Mouse (Mus musculus) forebrain, embryonic 11.5 days (tissue): Measurements from ENCODE around the gene Urah. TPM values are rescaled to one million over a fixed set of nuclear protein-coding genes. Genes with fewer than 3 reads are reported as not detected.

Experiments used
- ATAC-seq: fragments of 200-750 bp; cut with Nextera tagmentation; replicated peaks from 2 replicates; pipeline ENCODE4 v1.8.0; 2017; ENCODE audit warnings: moderate TSS enrichment; ENCODE audit not compliant: low FRiP score
- DNase-seq: peaks from one replicate; pipeline ENCODE4 v3.0.0-alpha.2; 2017; ENCODE audit warnings: low spot score
- H3K27ac ChIP-seq: fragments of 300-500 bp; sonication (generic); 2 replicates; pipeline ENCODE4 v1.5.1; 2014; ENCODE audit warnings: low read depth, low read length
- H3K27me3 ChIP-seq: fragments of 300-500 bp; sonication (generic); 2 replicates; pipeline ENCODE4 v1.6.1; 2014; ENCODE audit warnings: mild to moderate bottlenecking, low read length, mixed read lengths; ENCODE audit not compliant: control insufficient read depth, insufficient read depth
- H3K36me3 ChIP-seq: fragments of 300-500 bp; sonication (generic); 2 replicates; pipeline ENCODE4 v1.6.1; 2014; ENCODE audit warnings: mild to moderate bottlenecking, low read length, moderate library complexity, mixed read lengths; ENCODE audit not compliant: control insufficient read depth, insufficient read depth
- H3K4me1 ChIP-seq: fragments of 300-500 bp; sonication (generic); replicated peaks from 2 replicates; pipeline ENCODE4 v1.6.1; 2014; ENCODE audit warnings: low read length, mixed read lengths; ENCODE audit not compliant: control insufficient read depth, insufficient read depth
- H3K4me2 ChIP-seq: fragments of 300-500 bp; sonication (generic); 2 replicates; pipeline ENCODE4 v1.6.1; 2014; ENCODE audit warnings: low read depth, mild to moderate bottlenecking, low read length, moderate library complexity, mixed read lengths; ENCODE audit not compliant: severe bottlenecking
- H3K4me3 ChIP-seq: fragments of 300-500 bp; sonication (generic); 2 replicates; pipeline ENCODE4 v1.5.1; 2014; ENCODE audit warnings: low read depth, low read length
- H3K9ac ChIP-seq: fragments of 300-500 bp; sonication (generic); 2 replicates; pipeline ENCODE4 v1.6.1; 2014; ENCODE audit warnings: low read length
- H3K9me3 ChIP-seq: fragments of 300-500 bp; sonication (generic); 2 replicates; pipeline ENCODE4 v1.6.1; 2016; ENCODE audit warnings: low read length, mixed read lengths; ENCODE audit not compliant: control insufficient read depth
- WGBS: fragments of 180-500 bp; shearing (Covaris S2); extraction: QIAGEN DNeasy Blood & Tissue Kit; methylation state at CpG from one replicate; pipeline ENCODE4 v1.1.7; 2014; 5-methylcytosine and 5-hydroxymethylcytosine counted together
- polyA plus RNA-seq: library from polyadenylated mRNA; unstranded; fragments of >200 nt; fragmentation: Nextera tagmentation; extraction: Ambion mirVana; gene quantifications from 2 replicates; pipeline ENCODE4 v1.2.1, GENCODE M21; 2014

The Urah gene
- 0.48 TPM in 1 of 2 replicates, not detected in the other for polyA plus RNA-seq

DNA sequence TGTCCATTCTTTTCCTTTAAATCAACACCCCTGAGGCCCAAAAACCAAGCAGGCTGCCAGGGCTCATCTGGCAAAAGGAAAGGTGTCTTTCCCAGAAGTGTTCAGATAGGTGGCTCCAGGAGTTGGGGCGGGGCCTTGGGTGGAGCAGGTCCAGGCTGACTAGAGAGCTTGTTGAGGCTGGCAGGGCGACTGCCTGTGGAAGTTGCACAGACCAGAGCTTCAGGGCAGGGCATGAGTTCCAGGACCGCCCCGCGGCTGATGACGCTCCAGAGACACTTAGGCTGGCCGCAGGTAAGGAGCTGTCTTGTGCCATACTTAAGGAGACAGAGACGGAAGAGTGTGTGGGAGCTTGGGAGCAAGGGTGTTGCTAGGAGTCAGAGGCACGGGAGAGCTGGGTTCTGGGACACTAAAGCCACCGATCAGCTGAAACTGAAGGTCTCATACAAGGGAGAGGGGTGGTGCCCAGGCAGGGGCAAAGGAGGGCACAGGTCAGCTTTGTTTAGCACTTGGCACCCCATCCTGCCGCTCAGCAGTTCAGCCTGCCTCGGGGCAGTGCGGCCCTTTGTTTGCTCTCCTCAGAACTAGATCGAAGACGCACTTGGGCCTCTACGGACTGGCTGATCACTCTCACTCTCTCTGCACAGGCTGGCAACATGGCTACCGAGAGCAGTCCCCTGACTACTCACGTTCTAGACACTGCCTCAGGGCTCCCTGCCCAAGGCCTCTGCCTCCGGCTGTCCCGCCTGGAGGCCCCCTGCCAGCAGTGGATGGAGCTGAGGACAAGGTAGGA lies at the start of gene Urah:
Urah (plus strand) TSS at position 51 of the 790 bp plus-strand sequence.
- 46% methylated on average over 20 of the region's 20 CpGs for WGBS
- no peak within 1 kb of the TSS for H3K4me2 ChIP-seq
- H3K9ac ChIP-seq = no peak within 1 kb of the TSS
- no peak within 1 kb of the TSS for H3K27ac ChIP-seq
- H3K27me3 ChIP-seq = no peaks in the 10 kb centered on the region
- H3K4me1 ChIP-seq = no peaks in the 10 kb centered on the region; the same call in 1 of the 2 replicates
- H3K9me3 ChIP-seq = no peaks in the 10 kb centered on the region
- ATAC-seq (no peak), DNase-seq (peak; percentile 46)
- no peak within 1 kb of the TSS for H3K4me3 ChIP-seq
- no peaks in the 10 kb centered on the region for H3K36me3 ChIP-seq

- ATAC-seq (no peak), DNase-seq (no peak)
- H3K27me3 ChIP-seq = no peaks in the 10 kb centered on the region
- H3K4me3 ChIP-seq = no peak within 1 kb of the TSS
- H3K9ac ChIP-seq = no peak within 1 kb of the TSS
- no peaks in the 10 kb centered on the region for H3K36me3 ChIP-seq
- no peaks in the 10 kb centered on the region for H3K9me3 ChIP-seq
- WGBS = 85% methylated on average over 33 of the region's 33 CpGs
- H3K4me2 ChIP-seq = no peak within 1 kb of the TSS
- H3K27ac ChIP-seq = no peak within 1 kb of the TSS
- H3K4me1 ChIP-seq = no peaks in the 10 kb centered on the region
These were observed 47.3 kb upstream of the Urah start, which contains the start of gene Syce1 for GRCm38 (mm10) chr7:140787406-140788052. Syce1 (minus strand) TSS chr7:140787852.

DNA sequence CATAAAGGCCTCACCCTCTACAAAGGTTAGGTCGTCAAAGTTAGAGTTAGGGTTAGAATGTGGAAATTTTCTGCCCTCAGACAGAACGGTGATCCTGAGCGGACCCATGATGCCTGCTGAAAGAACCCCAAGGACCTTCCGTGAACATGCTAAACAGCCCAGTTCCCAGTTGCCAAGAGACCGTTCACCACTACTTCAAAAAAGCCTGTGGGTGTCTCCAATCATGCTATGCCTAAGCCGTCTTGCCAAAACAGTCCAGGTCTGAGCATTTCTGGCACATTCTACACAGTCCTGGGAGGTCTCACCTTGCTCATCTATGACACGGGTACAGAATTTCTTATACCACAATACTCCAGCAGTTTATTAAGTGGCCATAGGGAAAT lies 46.8 kb upstream of the Urah start:
- ATAC-seq (no peak), DNase-seq (no peak)
- H3K27me3 ChIP-seq = no peaks in the 10 kb centered on the region
- no peak overlapping the region for H3K9ac ChIP-seq
- no peaks in the 10 kb centered on the region for H3K36me3 ChIP-seq
- no peaks in the 10 kb centered on the region for H3K4me1 ChIP-seq
- no peak overlapping the region for H3K27ac ChIP-seq
- no peak overlapping the region for H3K4me2 ChIP-seq
- no peak overlapping the region for H3K4me3 ChIP-seq
- H3K9me3 ChIP-seq = no peaks in the 10 kb centered on the region
- 85% methylated on average over 7 of the region's 7 CpGs for WGBS

DNA sequence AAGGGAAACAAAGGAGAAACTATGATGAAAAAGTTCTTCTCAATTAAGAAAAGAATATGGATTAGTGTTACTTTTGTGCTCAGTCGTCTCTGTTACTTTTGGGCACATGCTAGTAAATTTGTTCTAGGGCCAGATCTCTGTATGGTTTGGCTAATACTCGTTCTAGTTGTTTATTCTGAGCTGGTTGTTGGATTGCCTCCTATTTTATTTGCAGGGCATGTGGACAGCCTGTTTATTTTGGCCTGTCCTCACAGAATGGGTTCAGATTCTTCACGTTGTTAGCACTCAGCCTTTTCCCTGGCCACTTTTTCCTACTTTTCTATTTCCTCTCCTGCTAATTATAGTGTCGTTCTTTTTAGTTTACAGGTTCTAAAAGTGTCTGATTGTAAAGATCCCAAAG lies 41.3 kb upstream of the Urah start:
- Histone ChIP-seq H3K27me3 (no peaks in the 10 kb centered on the region), H3K36me3 (no peaks in the 10 kb centered on the region), H3K4me2 (no peak overlapping the region), H3K4me1 (no peaks in the 10 kb centered on the region), H3K9ac (no peak overlapping the region), H3K9me3 (no peaks in the 10 kb centered on the region), H3K27ac (no peak overlapping the region), H3K4me3 (no peak overlapping the region)
- 82% methylated on average over 4 of the region's 4 CpGs for WGBS
- ATAC-seq = no peak
- no peak for DNase-seq

DNA sequence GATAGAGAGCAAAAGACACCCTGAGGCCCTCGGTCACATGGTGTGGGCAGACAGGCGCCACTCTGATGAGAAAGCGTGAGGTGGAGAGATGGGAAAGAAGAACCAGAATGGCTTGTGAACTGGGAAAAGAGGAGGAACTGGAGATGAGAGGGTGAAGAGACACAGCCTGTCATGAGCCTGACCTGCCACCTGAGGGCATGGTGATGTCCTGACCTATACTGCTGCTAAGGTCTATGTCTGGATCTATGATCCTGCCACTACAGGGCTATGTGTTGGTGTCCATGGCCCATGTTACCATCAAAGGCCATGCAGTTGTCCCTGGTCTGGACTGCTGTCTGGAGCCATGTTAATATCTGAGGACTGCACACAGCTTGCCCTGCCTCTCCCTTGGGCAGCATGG lies 37.2 kb upstream of the Urah start:
- no peak for ATAC-seq
- Histone ChIP-seq H3K9me3 (no peaks in the 10 kb centered on the region), H3K4me3 (no peak overlapping the region), H3K9ac (no peak overlapping the region), H3K4me1 (no peaks in the 10 kb centered on the region), H3K27me3 (no peaks in the 10 kb centered on the region), H3K4me2 (no peak overlapping the region), H3K36me3 (no peaks in the 10 kb centered on the region), H3K27ac (no peak overlapping the region)
- no peak for DNase-seq
- 85% methylated on average over 3 of the region's 3 CpGs for WGBS

DNA sequence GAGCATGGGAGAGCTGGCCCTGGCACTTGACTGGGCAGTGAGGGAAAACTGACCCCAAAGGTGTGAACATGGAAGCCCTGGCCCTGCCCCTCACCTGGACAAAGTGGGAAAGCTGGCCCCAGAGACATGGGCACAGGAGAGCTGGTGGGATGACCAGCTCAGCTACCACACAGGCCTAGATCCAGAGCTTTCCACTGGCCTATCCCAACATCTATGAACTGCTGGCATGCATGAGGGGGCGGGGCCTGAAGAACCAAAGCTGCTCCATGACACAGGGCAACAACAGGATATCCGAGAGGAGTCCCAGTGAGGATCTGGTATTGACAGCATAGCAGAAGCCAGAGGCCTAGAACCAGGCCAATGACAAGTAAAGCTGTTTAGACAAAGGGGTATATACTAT lies 36.6 kb upstream of the Urah start:
- H3K9ac ChIP-seq = no peak overlapping the region
- no peak overlapping the region for H3K4me3 ChIP-seq
- H3K4me1 ChIP-seq = no peaks in the 10 kb centered on the region
- no peak for ATAC-seq
- no peaks in the 10 kb centered on the region for H3K36me3 ChIP-seq
- DNase-seq = no peak
- H3K4me2 ChIP-seq = no peak overlapping the region
- 65% methylated on average over 2 of the region's 2 CpGs for WGBS
- H3K27me3 ChIP-seq = no peaks in the 10 kb centered on the region
- no peak overlapping the region for H3K27ac ChIP-seq
- H3K9me3 ChIP-seq = no peaks in the 10 kb centered on the region

GRCm38 (mm10) chr7:140802629-140803028 lies 32.2 kb upstream of the Urah start:
- Histone ChIP-seq H3K36me3 (no peaks in the 10 kb centered on the region), H3K4me2 (no peak overlapping the region), H3K9ac (no peak overlapping the region), H3K4me3 (no peak overlapping the region), H3K9me3 (no peaks in the 10 kb centered on the region), H3K27ac (no peak overlapping the region), H3K27me3 (no peaks in the 10 kb centered on the region), H3K4me1 (no peaks in the 10 kb centered on the region)
- ATAC-seq (no peak), DNase-seq (no peak)
- WGBS = 82% methylated on average over 6 of the region's 6 CpGs

- DNase-seq (no peak), ATAC-seq (no peak)
- no peaks in the 10 kb centered on the region for H3K36me3 ChIP-seq
- H3K9ac ChIP-seq = no peak overlapping the region
- no peaks in the 10 kb centered on the region for H3K27me3 ChIP-seq
- 7% methylated on average over 1 of the region's 1 CpGs for WGBS
- no peak overlapping the region for H3K4me3 ChIP-seq
- H3K4me2 ChIP-seq = no peak overlapping the region
- no peaks in the 10 kb centered on the region for H3K9me3 ChIP-seq
- H3K27ac ChIP-seq = no peak overlapping the region
- no peaks in the 10 kb centered on the region for H3K4me1 ChIP-seq
These were observed 29.1 kb upstream of the Urah start for GRCm38 (mm10) chr7:140805704-140806103.
